Mouse (Mus musculus) testis, adult 2 months (tissue): ENCODE results near the gene Cygb. TPM values are rescaled to one million over a fixed set of nuclear protein-coding genes. Genes with fewer than 3 reads are reported as not detected.
A peak's percentile ranks its signal among the peaks of the same experiment; 100 is the strongest.

Source experiments
- H3K27ac ChIP-seq: fragments of 200-500 bp; 2 replicates; pipeline ENCODE4 v1.5.1; 2012; ENCODE audit warnings: low read depth, low read length; ENCODE audit not compliant: control insufficient read depth, insufficient read depth
- H3K27me3 ChIP-seq: fragments of 200-500 bp; 2 replicates; pipeline ENCODE4 v1.6.1; 2012; ENCODE audit warnings: mild to moderate bottlenecking, low read length, moderate library complexity; ENCODE audit not compliant: control insufficient read depth, insufficient read depth
- H3K36me3 ChIP-seq: fragments of 200-500 bp; 2 replicates; pipeline ENCODE4 v1.6.1; 2012; ENCODE audit warnings: mild to moderate bottlenecking, low read length; ENCODE audit not compliant: control insufficient read depth, insufficient read depth
- H3K4me1 ChIP-seq: fragments of 200-500 bp; 2 replicates; pipeline ENCODE4 v1.6.1; 2012; ENCODE audit warnings: low read length; ENCODE audit not compliant: control insufficient read depth, insufficient read depth
- H3K4me3 ChIP-seq: fragments of 200-500 bp; 2 replicates; pipeline ENCODE4 v1.5.1; 2012; ENCODE audit warnings: low read depth, mild to moderate bottlenecking, low read length, moderate library complexity, mixed read lengths; ENCODE audit not compliant: control insufficient read depth
- CTCF ChIP-seq: fragments of 200-500 bp; IDR thresholded peaks from 2 replicates; pipeline ENCODE4 v1.5.1; 2012; ENCODE audit warnings: low read depth, mild to moderate bottlenecking, inconsistent platforms, low read length, moderate library complexity; ENCODE audit not compliant: control insufficient read depth, insufficient read depth, insufficient replicate concordance
- POLR2A ChIP-seq: fragments of 200-500 bp; IDR thresholded peaks from 2 replicates; pipeline ENCODE4 v1.6.1; 2012; ENCODE audit warnings: low read depth, mild to moderate bottlenecking, inconsistent platforms, low read length, moderate library complexity; ENCODE audit not compliant: control insufficient read depth
- polyA plus RNA-seq: library from polyadenylated mRNA; depleted of rRNA; stranded (reverse); fragments of >200 nt; gene quantifications from 2 replicates; pipeline ENCODE4 v1.2.3, GENCODE M21; 2012

Gene Cygb
- polyA plus RNA-seq, 1 experiment = 3.7 TPM

DNA sequence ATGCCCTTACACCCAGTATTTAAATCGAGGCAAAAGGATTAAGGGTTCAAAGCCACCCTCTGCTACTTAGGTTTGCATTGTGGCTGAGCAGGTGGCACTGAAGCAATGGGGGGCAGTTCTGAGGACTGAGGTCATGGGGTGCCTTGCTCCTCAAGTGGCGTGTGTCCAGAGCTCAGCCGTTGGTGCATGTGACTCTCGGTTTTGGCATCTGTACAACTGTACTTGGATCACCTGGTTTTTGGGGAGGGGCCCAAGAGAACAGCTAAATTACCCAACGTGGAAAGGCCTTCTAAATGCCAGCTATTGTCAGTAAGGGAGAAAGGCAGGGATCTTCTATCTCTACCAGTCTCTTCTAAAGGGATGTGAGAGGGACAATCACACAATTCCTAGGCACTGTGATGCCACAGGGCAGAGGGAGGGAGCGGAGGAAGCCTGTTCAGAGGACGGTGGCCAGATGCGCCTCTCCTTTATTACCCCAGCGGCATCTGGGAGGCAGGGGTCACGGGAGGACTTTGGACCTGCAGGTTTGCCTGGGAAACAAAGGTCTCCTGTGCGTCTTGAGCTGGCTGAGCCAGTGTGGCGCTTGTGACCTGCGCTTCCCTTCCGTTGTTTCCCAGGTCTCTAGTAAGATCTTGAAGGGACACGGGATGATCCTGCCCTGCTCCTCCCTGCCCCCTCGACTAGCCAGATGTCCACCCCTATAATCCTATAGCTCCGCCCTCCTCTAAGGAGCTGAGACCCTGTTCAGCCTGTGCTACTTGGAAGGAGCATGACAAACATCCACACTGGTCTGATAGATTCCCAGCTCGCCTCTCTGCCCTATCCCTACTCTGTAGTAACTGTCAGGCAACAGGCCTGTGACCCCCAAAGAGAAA, 36.8 kb upstream of the Cygb start:
- H3K27me3 ChIP-seq = no peaks in the 10 kb centered on the region
- peaks cover 3% of the 10 kb centered on the region for H3K4me1 ChIP-seq
- no peak overlapping the region for H3K4me3 ChIP-seq
- no peaks in the 10 kb centered on the region for H3K36me3 ChIP-seq
- no peak overlapping the region for H3K27ac ChIP-seq
- no peak for TF ChIP-seq POLR2A
- no peak for TF ChIP-seq CTCF

DNA sequence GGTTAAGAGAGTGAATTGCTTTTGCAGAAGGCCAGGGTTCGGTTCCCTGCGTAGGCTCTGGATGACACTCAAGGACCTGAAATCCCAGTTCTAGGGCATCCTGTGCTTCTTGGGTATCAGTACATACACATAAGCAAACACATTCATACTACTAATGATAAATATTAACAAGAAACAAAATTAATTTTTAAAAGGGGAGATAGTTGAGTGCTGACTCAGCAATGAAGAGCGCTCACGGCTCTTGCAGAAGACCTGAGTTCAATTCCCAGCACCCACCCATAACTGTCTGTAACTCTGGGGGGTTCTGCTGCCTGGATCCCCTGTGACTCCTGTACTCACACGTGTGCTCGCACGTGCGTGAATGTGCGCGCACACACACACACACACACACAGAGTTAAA, 35.5 kb upstream of the Cygb start:
- TF ChIP-seq POLR2A (no peak), CTCF (no peak)
- no peaks in the 10 kb centered on the region for H3K36me3 ChIP-seq
- peaks cover 3% of the 10 kb centered on the region for H3K4me1 ChIP-seq
- H3K27ac ChIP-seq = no peak overlapping the region
- no peak overlapping the region for H3K4me3 ChIP-seq
- H3K27me3 ChIP-seq = no peaks in the 10 kb centered on the region

DNA sequence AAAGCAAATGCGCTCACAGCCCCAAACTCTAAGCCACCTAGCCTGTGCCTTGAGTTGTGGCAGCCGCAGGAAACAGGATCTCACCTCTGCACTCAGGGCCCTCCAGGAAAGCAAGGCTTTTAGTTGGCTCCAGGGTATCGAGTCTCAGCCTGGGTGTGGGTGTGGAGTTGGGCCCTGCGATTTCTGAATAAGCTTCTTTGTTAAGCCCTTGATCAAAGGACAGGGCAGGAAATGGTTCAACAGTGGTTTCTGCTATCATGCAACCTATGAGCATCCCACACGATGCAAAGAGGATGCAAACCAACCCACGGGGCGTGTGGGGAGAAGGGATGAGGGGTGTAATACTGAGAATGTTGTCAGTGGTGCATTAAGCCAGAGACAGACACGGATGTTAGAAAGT, 33.8 kb upstream of the Cygb start:
- TF ChIP-seq CTCF = no peak
- TF ChIP-seq POLR2A = no peak
- H3K4me1 ChIP-seq = peaks cover 2% of the 10 kb centered on the region; the same call in 1 of the 2 replicates
- no peaks in the 10 kb centered on the region for H3K36me3 ChIP-seq
- H3K27me3 ChIP-seq = no peaks in the 10 kb centered on the region
- H3K4me3 ChIP-seq = no peak overlapping the region
- H3K27ac ChIP-seq = no peak overlapping the region

DNA sequence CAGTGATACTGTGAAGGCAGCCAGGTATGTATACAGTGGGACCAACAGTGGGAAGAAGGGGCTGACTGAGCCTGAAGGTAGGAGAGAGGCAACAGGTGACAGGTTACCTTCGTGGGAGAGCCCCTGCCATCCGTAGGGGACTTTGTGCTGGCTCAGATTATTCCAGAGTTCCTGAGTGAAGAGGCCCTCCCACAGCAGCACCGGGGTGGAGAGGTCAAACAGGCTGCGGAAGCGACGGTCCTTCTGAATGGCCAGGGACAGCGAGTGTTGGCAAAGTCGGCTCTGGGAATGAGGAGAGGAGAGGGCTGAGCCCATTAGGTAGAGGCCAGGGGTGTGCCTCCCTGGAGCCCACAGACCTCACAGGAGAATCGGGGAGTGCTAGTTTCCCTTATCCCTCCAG, 31.6 kb upstream of the Cygb start:
- no peak overlapping the region for H3K27ac ChIP-seq
- no peaks in the 10 kb centered on the region for H3K36me3 ChIP-seq
- no peaks in the 10 kb centered on the region for H3K27me3 ChIP-seq
- H3K4me1 ChIP-seq = peaks cover 3% of the 10 kb centered on the region; the same call in 1 of the 2 replicates
- TF ChIP-seq POLR2A = no peak
- TF ChIP-seq CTCF = no peak
- no peak overlapping the region for H3K4me3 ChIP-seq

DNA sequence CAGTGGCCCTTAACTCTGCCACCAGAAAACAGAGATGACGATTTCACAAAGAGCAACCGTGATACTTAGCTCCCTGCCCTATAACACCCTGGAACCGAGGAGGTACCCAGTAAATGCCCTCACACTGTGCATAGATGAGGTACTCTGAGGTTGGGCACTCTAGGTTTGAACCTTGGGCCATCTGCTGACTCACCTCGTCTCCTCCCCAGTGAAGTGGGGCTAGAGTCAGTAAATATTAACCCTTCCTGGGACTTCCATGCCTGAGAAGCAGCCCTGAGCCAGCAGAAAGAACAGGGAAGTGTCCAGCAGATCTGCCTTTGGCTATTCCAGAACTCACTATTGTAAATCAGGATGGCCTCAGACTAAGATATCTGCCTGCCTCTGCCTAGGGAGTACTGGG, 29.7 kb upstream of the Cygb start:
- no peaks in the 10 kb centered on the region for H3K27me3 ChIP-seq
- H3K27ac ChIP-seq = no peak overlapping the region
- peaks cover 3% of the 10 kb centered on the region; the same call in 1 of the 2 replicates for H3K4me1 ChIP-seq
- TF ChIP-seq POLR2A = no peak
- no peak for TF ChIP-seq CTCF
- no peaks in the 10 kb centered on the region for H3K36me3 ChIP-seq
- H3K4me3 ChIP-seq = no peak overlapping the region

DNA sequence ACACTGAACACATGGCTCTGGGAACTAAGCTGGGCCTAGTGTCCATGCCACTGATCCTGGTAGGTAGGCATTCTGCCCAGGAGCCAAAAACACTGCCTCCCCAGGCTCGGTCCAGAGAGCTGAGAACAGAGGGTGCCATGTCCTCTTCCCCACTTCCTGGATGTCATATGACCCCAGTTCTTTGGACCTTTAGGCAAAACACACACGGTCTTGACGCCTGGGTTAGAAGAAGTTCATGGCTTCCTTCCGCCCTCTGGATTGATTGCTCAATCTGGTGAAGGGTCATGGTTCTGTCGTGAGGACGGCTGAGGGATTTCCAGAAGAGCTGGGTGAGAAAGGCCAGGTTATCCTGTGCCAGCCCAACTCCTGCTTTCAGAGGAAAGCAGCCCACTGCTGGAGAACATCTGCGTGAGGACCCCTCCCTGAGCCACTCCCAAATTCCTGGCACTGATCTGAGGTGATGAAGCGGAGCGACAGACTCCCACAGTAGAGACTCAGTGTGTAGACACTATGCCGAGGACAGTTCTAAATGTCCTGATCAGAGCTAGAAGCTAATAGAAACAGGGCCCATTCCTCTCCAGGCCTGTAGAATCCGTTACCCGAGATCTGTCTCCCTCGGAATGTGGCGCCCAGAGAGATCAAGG, 28.5 kb upstream of the Cygb start:
- H3K27me3 ChIP-seq = no peaks in the 10 kb centered on the region
- peak overlapping the region; percentile 91 for H3K4me3 ChIP-seq
- H3K27ac ChIP-seq = peak overlapping the region; percentile 12; the same call in 1 of the 2 replicates
- no peaks in the 10 kb centered on the region for H3K36me3 ChIP-seq
- TF ChIP-seq POLR2A (no peak), CTCF (no peak)
- H3K4me1 ChIP-seq = peaks cover 3% of the 10 kb centered on the region; the same call in 1 of the 2 replicates

DNA sequence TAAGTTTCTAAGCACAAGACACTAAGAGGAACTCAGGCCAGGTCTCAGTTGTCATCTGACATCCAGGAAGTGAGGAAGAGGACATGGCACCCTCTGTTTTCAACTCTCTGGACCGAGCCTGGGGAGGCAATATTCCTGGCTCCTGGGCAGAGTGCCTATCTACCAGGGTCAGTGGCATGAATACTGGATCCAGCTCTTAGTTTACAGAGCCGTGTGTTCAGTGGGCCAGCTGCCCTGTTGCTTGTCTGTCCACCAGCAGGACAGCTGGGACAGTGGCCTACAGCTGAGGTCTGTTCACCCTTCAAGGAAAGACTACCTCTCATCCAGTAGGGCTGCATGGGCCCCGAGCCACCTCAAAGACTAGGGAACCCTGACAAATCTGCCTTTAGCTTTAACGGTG, 27.0 kb upstream of the Cygb start:
- Histone ChIP-seq H3K4me1 (peaks cover 3% of the 10 kb centered on the region; the same call in 1 of the 2 replicates), H3K36me3 (no peaks in the 10 kb centered on the region)
- no peak for TF ChIP-seq POLR2A
- no peak for TF ChIP-seq CTCF

More for the DNA sequence above, 27.0 kb upstream of the Cygb start:
- H3K27ac ChIP-seq = peak overlapping the region; percentile 9
- H3K4me3 ChIP-seq = peak overlapping the region; percentile 91
- no peaks in the 10 kb centered on the region for H3K27me3 ChIP-seq
